Mouse (Mus musculus) CH12.LX (cell line): ENCODE measurements at regions not wholly inside any gene's neighbourhood (a gene's known extent, or its start where the extent isn't known, plus 50 kb on each side); places are given as distances from the start of the nearest gene placed in this dataset.

Source experiments
- DNase-seq: peaks from one replicate; pipeline ENCODE4 v3.0.0-alpha.2; 2013; ENCODE audit errors: extremely low read depth
- H3K27ac ChIP-seq: 2 replicates; pipeline ENCODE4 v1.5.1; 2012; ENCODE audit warnings: low read depth, mild to moderate bottlenecking, control low read depth, moderate library complexity; ENCODE audit not compliant: insufficient read depth
- H3K27me3 ChIP-seq: replicated peaks from 2 replicates; pipeline ENCODE3; 2012; ENCODE audit warnings: inconsistent platforms
- H3K36me3 ChIP-seq, 2 experiments: replicated peaks in 1 of 2; 2 replicates each; pipeline versions ENCODE3 to v1.6.1; 2012; ENCODE audit warnings: inconsistent platforms in 1 of 2, low read length in 1 of 2, mild to moderate bottlenecking in 1 of 2, mixed read lengths in 1 of 2, moderate library complexity in 1 of 2; ENCODE audit not compliant: control insufficient read depth in 1 of 2, insufficient read depth in 1 of 2
- H3K4me1 ChIP-seq, 2 experiments: 2 replicates each; pipeline ENCODE4 v1.6.1; 2012; ENCODE audit warnings: inconsistent platforms in 1 of 2, moderate library complexity in 1 of 2; ENCODE audit not compliant: insufficient read depth in 2 of 2, control insufficient read depth in 1 of 2
- H3K4me2 ChIP-seq: 2 replicates; pipeline ENCODE4 v1.6.1; 2012; ENCODE audit warnings: low read depth, mild to moderate bottlenecking, control low read depth; ENCODE audit not compliant: poor library complexity, insufficient read depth, severe bottlenecking
- H3K4me3 ChIP-seq, 3 experiments: fragments of 150-350 bp in 1 of 3; sonication (generic) in 1 of 3; replicated peaks in 1 of 3; 2 replicates each; pipeline versions ENCODE3 to v1.5.1; 2011 to 2012; ENCODE audit warnings: low read depth in 2 of 3, low read length in 2 of 3, mild to moderate bottlenecking in 2 of 3, moderate library complexity in 2 of 3, control low read depth in 1 of 3, improper control_type of control experiment in 1 of 3, inconsistent platforms in 1 of 3, mixed read lengths in 1 of 3; ENCODE audit not compliant: poor library complexity in 1 of 3
- H3K79me2 ChIP-seq: replicated peaks from 2 replicates; pipeline ENCODE4 v1.6.1; 2012; ENCODE audit warnings: mild to moderate bottlenecking, moderate library complexity; ENCODE audit not compliant: control insufficient read depth, poor library complexity, insufficient read depth, severe bottlenecking; ENCODE audit errors: extremely low read depth
- H3K9ac ChIP-seq: 2 replicates; pipeline ENCODE4 v1.6.1; 2012; ENCODE audit warnings: low read depth, mild to moderate bottlenecking, control low read depth, moderate library complexity; ENCODE audit not compliant: insufficient read depth
- H3K9me3 ChIP-seq: replicated peaks from 2 replicates; pipeline ENCODE3; 2012; ENCODE audit warnings: low read length, inconsistent platforms, mixed read lengths
- BHLHE40 ChIP-seq: IDR thresholded peaks from 2 replicates; pipeline ENCODE4 v1.6.1; 2011; ENCODE audit warnings: mild to moderate bottlenecking, low read depth, low read length, improper control_type of control experiment
- CHD1 ChIP-seq: IDR thresholded peaks from 2 replicates; pipeline ENCODE4 v1.6.1; 2012; ENCODE audit warnings: low read depth, low read length, improper control_type of control experiment, inconsistent platforms
- CTCF ChIP-seq, 2 experiments: IDR thresholded peaks in 1 of 2; conservative IDR thresholded peaks in 1 of 2; 2 replicates each; pipeline ENCODE4 v1.5.1; 2011 to 2012; ENCODE audit warnings: low read depth in 2 of 2, low read length in 2 of 2, improper control_type of control experiment in 1 of 2, inconsistent platforms in 1 of 2, mild to moderate bottlenecking in 1 of 2, moderate library complexity in 1 of 2
- ELF1 ChIP-seq: IDR thresholded peaks from 2 replicates; pipeline ENCODE4 v1.6.1; 2014; ENCODE audit warnings: low read depth, mild to moderate bottlenecking, inconsistent platforms, low read length, improper control_type of control experiment
- ETS1 ChIP-seq: conservative IDR thresholded peaks from 2 replicates; pipeline ENCODE4 v1.6.1; 2012; ENCODE audit warnings: low read depth, mild to moderate bottlenecking, inconsistent platforms, low read length, improper control_type of control experiment, moderate library complexity
- GABPA ChIP-seq: IDR thresholded peaks from 2 replicates; pipeline ENCODE4 v1.6.1; 2012; ENCODE audit warnings: low read depth, low read length, improper control_type of control experiment, inconsistent platforms; ENCODE audit not compliant: insufficient replicate concordance
- JUN ChIP-seq: IDR thresholded peaks from 2 replicates; pipeline ENCODE4 v1.6.1; 2011; ENCODE audit warnings: low read depth, mild to moderate bottlenecking, low read length, improper control_type of control experiment, moderate library complexity; ENCODE audit not compliant: insufficient read depth
- MAFK ChIP-seq: IDR thresholded peaks from 2 replicates; pipeline ENCODE4 v1.6.1; 2011; ENCODE audit warnings: low read length, improper control_type of control experiment; ENCODE audit not compliant: insufficient replicate concordance
- MEF2A ChIP-seq: IDR thresholded peaks from 2 replicates; pipeline ENCODE4 v1.6.1; 2014; ENCODE audit warnings: low read depth, mild to moderate bottlenecking, inconsistent platforms, low read length, improper control_type of control experiment, borderline replicate concordance
- MXI1 ChIP-seq: IDR thresholded peaks from 2 replicates; pipeline ENCODE4 v1.6.1; 2011; ENCODE audit warnings: mild to moderate bottlenecking, low read depth, low read length, improper control_type of control experiment
- MYC ChIP-seq: IDR thresholded peaks from 2 replicates; pipeline ENCODE4 v1.6.1; 2011; ENCODE audit warnings: low read depth, mild to moderate bottlenecking, improper control_type of control experiment, low read length
- PAX5 ChIP-seq: IDR thresholded peaks from 2 replicates; pipeline ENCODE4 v1.6.1; 2012; ENCODE audit warnings: low read length, inconsistent platforms, mixed read lengths
- POLR2AphosphoS2 ChIP-seq: IDR thresholded peaks from 2 replicates; pipeline ENCODE4 v1.6.1; 2011; ENCODE audit warnings: low read depth, low read length, improper control_type of control experiment
- RAD21 ChIP-seq: IDR thresholded peaks from 2 replicates; pipeline ENCODE4 v1.6.1; 2011; ENCODE audit warnings: low read depth, mild to moderate bottlenecking, low read length, improper control_type of control experiment, moderate library complexity
- RCOR1 ChIP-seq: conservative IDR thresholded peaks from 2 replicates; pipeline ENCODE4 v1.6.1; 2012; ENCODE audit warnings: low read depth, mild to moderate bottlenecking, inconsistent platforms, low read length, improper control_type of control experiment
- SIN3A ChIP-seq: IDR thresholded peaks from 2 replicates; pipeline ENCODE4 v1.6.1; 2012; ENCODE audit warnings: low read length, improper control_type of control experiment, inconsistent platforms
- SMC3 ChIP-seq: IDR thresholded peaks from 2 replicates; pipeline ENCODE4 v1.6.1; 2011; ENCODE audit warnings: low read depth, low read length, improper control_type of control experiment
- TBP ChIP-seq: conservative IDR thresholded peaks from 2 replicates; pipeline ENCODE4 v1.6.1; 2011; ENCODE audit warnings: low read depth, low read length, improper control_type of control experiment
- TCF12 ChIP-seq: IDR thresholded peaks from 2 replicates; pipeline ENCODE4 v1.6.1; 2014; ENCODE audit warnings: low read depth, mild to moderate bottlenecking, inconsistent platforms, low read length, improper control_type of control experiment
- ZMIZ1 ChIP-seq: IDR thresholded peaks from 2 replicates; pipeline ENCODE4 v1.6.1; 2012; ENCODE audit warnings: low read depth, mild to moderate bottlenecking, inconsistent platforms, low read length, improper control_type of control experiment
- ZNF384 ChIP-seq: IDR thresholded peaks from 2 replicates; pipeline ENCODE4 v1.6.1; 2012; ENCODE audit warnings: low read depth, low read length, improper control_type of control experiment, inconsistent platforms
- dilution Hi-C: fragments of 300-500 bp; cut with MboI; formaldehyde crosslinking; loops from 2 replicates; pipeline ENCODE4 v1.14.3; 2020; ENCODE audit warnings: low sequenced_read_pairs; ENCODE audit not compliant: extremely low pct_unique_long_range_greater_than_20kb, extremely low pct_ligation_motif_present
- in situ Hi-C: fragments of 300-500 bp; cut with MboI; formaldehyde crosslinking; loops from 3 replicates; pipeline ENCODE4 v1.14.3; 2019; ENCODE audit warnings: low sequenced_read_pairs, low pct_ligation_motif_present, low pct_unique_long_range_greater_than_20kb, mixed read lengths

DNA sequence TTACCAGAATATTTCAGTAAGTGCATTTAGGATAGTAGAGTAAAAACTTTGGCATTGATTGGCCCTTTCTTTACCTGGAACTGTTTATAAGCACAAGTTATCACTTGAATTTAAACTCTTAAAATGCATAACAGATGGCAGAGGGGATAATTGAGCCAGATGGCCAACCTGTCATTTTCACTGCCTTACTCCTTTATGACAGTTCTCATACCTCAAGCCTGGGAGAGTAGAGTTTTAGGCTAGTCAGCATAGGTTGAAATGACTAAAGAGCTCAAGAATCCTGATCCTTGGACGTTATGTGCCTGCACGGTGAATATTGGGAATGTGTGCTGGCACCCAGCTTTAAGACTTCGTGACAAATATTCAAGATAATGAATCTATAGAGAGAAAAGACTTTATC, 369.1 kb upstream of the Slc35b3 start:
- Histone ChIP-seq H3K27me3 (no peaks in the 10 kb centered on the region), H3K4me3 (no peak overlapping the region), H3K9me3 (no peaks in the 10 kb centered on the region), H3K4me1 (no peaks in the 10 kb centered on the region), H3K36me3 (no peaks in the 10 kb centered on the region), H3K4me2 (no peak overlapping the region), H3K27ac (no peak overlapping the region), H3K9ac (no peak overlapping the region), H3K79me2 (no peaks in the 10 kb centered on the region)
- in situ Hi-C loops (no loop called here), dilution Hi-C loops (no loop called here)
- DNase-seq = no peak
- TF ChIP-seq TBP = no peak
- TF ChIP-seq ZNF384 = no peak
- TF ChIP-seq MYC = no peak
- TF ChIP-seq GABPA = no peak
- no peak for TF ChIP-seq PAX5
- no peak for TF ChIP-seq ETS1
- no peak for TF ChIP-seq RAD21
- TF ChIP-seq SIN3A = no peak
- no peak for TF ChIP-seq JUN
- TF ChIP-seq CTCF (conservative IDR thresholded peaks at IDR 0.05 in 1 of 2, IDR thresholded peaks at IDR 0.05 in 1 of 2; ENCODE audit: low read depth in 2 of 2, low read length in 2 of 2) = no peak
- no peak for TF ChIP-seq SMC3
- TF ChIP-seq BHLHE40 = no peak
- no peak for TF ChIP-seq MXI1
- TF ChIP-seq RCOR1 = no peak
- TF ChIP-seq MEF2A = no peak
- no peak for TF ChIP-seq CHD1
- no peak for TF ChIP-seq ZMIZ1
- no peak for TF ChIP-seq TCF12
- no peak for TF ChIP-seq POLR2AphosphoS2
- no peak for TF ChIP-seq MAFK

DNA sequence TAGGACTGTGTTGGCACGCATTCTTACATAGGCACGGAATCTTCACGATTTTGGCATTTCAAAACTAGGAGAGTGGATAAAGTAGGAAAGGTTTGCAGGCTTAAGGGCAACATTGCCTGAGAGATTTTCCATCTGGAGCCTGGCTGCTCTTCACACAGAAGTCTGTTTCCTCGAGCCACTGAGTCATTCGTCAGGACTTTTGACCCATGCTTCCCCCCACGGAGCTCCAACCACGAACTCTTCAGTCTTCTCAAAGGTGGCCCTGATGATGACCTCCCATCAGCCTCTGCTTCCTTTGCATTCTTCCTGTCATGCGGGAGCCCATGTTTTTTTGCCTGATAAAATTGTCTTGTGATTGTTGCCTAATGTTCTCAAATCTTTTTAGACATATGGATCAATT, 365.5 kb upstream of the Slc35b3 start:
- Histone ChIP-seq H3K9ac (no peak overlapping the region), H3K79me2 (no peaks in the 10 kb centered on the region), H3K4me1 (no peaks in the 10 kb centered on the region), H3K4me3 (no peak overlapping the region), H3K27ac (no peak overlapping the region), H3K9me3 (no peaks in the 10 kb centered on the region), H3K27me3 (no peaks in the 10 kb centered on the region), H3K4me2 (no peak overlapping the region), H3K36me3 (no peaks in the 10 kb centered on the region)
- DNase-seq = no peak
- in situ Hi-C loops (no loop called here), dilution Hi-C loops (no loop called here)
- no peak for TF ChIP-seq SIN3A
- TF ChIP-seq ELF1 = no peak
